Mouse (Mus musculus) embryonic facial prominence, embryonic 14.5 days (tissue): Measurements from ENCODE around the gene Ywhae. TPM values are rescaled to one million over a fixed set of nuclear protein-coding genes. Genes with fewer than 3 reads are reported as not detected.
"Not testable (repeated sequence)": the region's sequence is repeated elsewhere in the genome, so short reads cannot be mapped to it uniquely, and the experiment has no call there.

ENCODE experiments used
- ATAC-seq: fragments of 200-750 bp; cut with Nextera tagmentation; 2 replicates; pipeline ENCODE4 v1.8.0; 2017; ENCODE audit warnings: low read depth, moderate number of reproducible peaks, moderate TSS enrichment
- DNase-seq: peaks from one replicate; pipeline ENCODE4 v3.0.0-alpha.2; 2015; ENCODE audit warnings: low spot score
- H3K27ac ChIP-seq: fragments of 300-500 bp; sonication (generic); replicated peaks from 2 replicates; pipeline ENCODE4 v1.5.1; 2014; ENCODE audit warnings: low read depth, mild to moderate bottlenecking, low read length, moderate library complexity
- H3K27me3 ChIP-seq: fragments of 300-500 bp; sonication (generic); replicated peaks from 2 replicates; pipeline ENCODE4 v1.6.1; 2014; ENCODE audit warnings: low read length; ENCODE audit not compliant: control insufficient read depth, insufficient read depth
- H3K36me3 ChIP-seq: fragments of 300-500 bp; sonication (generic); 2 replicates; pipeline ENCODE4 v1.6.1; 2014; ENCODE audit warnings: low read length, mixed read lengths; ENCODE audit not compliant: control insufficient read depth, insufficient read depth
- H3K4me1 ChIP-seq: fragments of 300-500 bp; sonication (generic); 2 replicates; pipeline ENCODE4 v1.6.1; 2014; ENCODE audit warnings: antibody characterized with exemption, low read length; ENCODE audit not compliant: control insufficient read depth, insufficient read depth
- H3K4me2 ChIP-seq: fragments of 300-500 bp; sonication (generic); 2 replicates; pipeline ENCODE4 v1.6.1; 2014; ENCODE audit warnings: low read depth, mild to moderate bottlenecking, low read length, moderate library complexity, mixed read lengths
- H3K4me3 ChIP-seq: fragments of 300-500 bp; sonication (generic); 2 replicates; pipeline ENCODE4 v1.5.1; 2014; ENCODE audit warnings: low read depth, mild to moderate bottlenecking, low read length
- H3K9ac ChIP-seq: fragments of 300-500 bp; sonication (generic); 2 replicates; pipeline ENCODE4 v1.6.1; 2014; ENCODE audit warnings: low read depth, mild to moderate bottlenecking, low read length, moderate library complexity, mixed read lengths
- H3K9me3 ChIP-seq: fragments of 300-500 bp; sonication (generic); 2 replicates; pipeline ENCODE4 v1.6.1; 2016; ENCODE audit warnings: low read length; ENCODE audit not compliant: control insufficient read depth
- WGBS: fragments of 180-500 bp; shearing (Covaris S2); extraction: QIAGEN DNeasy Blood & Tissue Kit; methylation state at CpG from one replicate; pipeline ENCODE4 v1.1.7; 2014; 5-methylcytosine and 5-hydroxymethylcytosine counted together
- polyA plus RNA-seq: library from polyadenylated mRNA; unstranded; fragments of >200 nt; fragmentation: Nextera tagmentation; extraction: Ambion mirVana; gene quantifications from 2 replicates; pipeline ENCODE4 v1.2.1, GENCODE M21; 2014

The Ywhae gene
- polyA plus RNA-seq, 1 experiment from 2014 or later, result 788 TPM

- H3K9ac ChIP-seq, ATAC-seq, H3K9me3 ChIP-seq, H3K4me3 ChIP-seq, H3K4me2 ChIP-seq, H3K27me3 ChIP-seq, H3K4me1 ChIP-seq, H3K27ac ChIP-seq, H3K36me3 ChIP-seq, DNase-seq: not testable (repeated sequence)
- 85% methylated on average over 6 of the region's 6 CpGs for WGBS
These were observed 5.0 kb upstream of the Ywhae start for GRCm38 (mm10) chr11:75727659-75728058.

GRCm38 (mm10) chr11:75733227-75733940 lies 715 bp downstream of the Ywhae start:
- DNase-seq, result peak; percentile 69
- under 1% methylated on average over 28 of the region's 52 CpGs for WGBS
- Histone ChIP-seq H3K9me3 (no peaks in the 10 kb centered on the region), H3K4me3 (peak overlapping the region; percentile 89), H3K27ac (peak overlapping the region; percentile 98), H3K4me2 (peak overlapping the region; percentile 89), H3K27me3 (no peaks in the 10 kb centered on the region), H3K36me3 (peaks cover 14% of the 10 kb centered on the region; the same call in 1 of the 2 replicates), H3K9ac (peak overlapping the region; percentile 99), H3K4me1 (peaks cover 23% of the 10 kb centered on the region)
- peak; percentile 39 for ATAC-seq

GRCm38 (mm10) chr11:75735462-75736252 lies 3.0 kb downstream of the Ywhae start:
- DNase-seq (no peak), ATAC-seq (no peak)
- Histone ChIP-seq H3K9ac (no peak overlapping the region), H3K4me3 (peak overlapping the region; percentile 89), H3K4me2 (peak overlapping the region; percentile 89), H3K36me3 (peaks cover 27% of the 10 kb centered on the region), H3K9me3 (no peaks in the 10 kb centered on the region), H3K27me3 (no peaks in the 10 kb centered on the region), H3K27ac (no peak overlapping the region), H3K4me1 (peaks cover 34% of the 10 kb centered on the region)
- 87% methylated on average over 5 of the region's 5 CpGs for WGBS

GRCm38 (mm10) chr11:75736978-75737377 lies 4.3 kb downstream of the Ywhae start:
- Histone ChIP-seq H3K36me3 (peaks cover 31% of the 10 kb centered on the region), H3K4me1 (peaks cover 42% of the 10 kb centered on the region)

GRCm38 (mm10) chr11:75737806-75738476 lies 5.3 kb downstream of the Ywhae start:
- no peak overlapping the region for H3K27ac ChIP-seq
- H3K4me1 ChIP-seq, result peaks cover 42% of the 10 kb centered on the region
- H3K27me3 ChIP-seq, result no peaks in the 10 kb centered on the region
- DNase-seq, result no peak
- no peak for ATAC-seq
- WGBS, result 79% methylated on average over 2 of the region's 2 CpGs
- no peak overlapping the region for H3K4me2 ChIP-seq
- H3K36me3 ChIP-seq, result peaks cover 37% of the 10 kb centered on the region
- H3K9ac ChIP-seq, result no peak overlapping the region
- H3K4me3 ChIP-seq, result no peak overlapping the region
- H3K9me3 ChIP-seq, result no peaks in the 10 kb centered on the region

More at GRCm38 (mm10) chr11:75736978-75737377, 4.3 kb downstream of the Ywhae start:
- H3K4me2 ChIP-seq, result peak overlapping the region; percentile 21; the same call in 1 of the 2 replicates
- 0 out of 2 replicates have a peak overlapping the region, but pooled peaks have one; percentile 0 for H3K4me3 ChIP-seq
- no peak for ATAC-seq
- no peak overlapping the region for H3K27ac ChIP-seq
- no peaks in the 10 kb centered on the region for H3K27me3 ChIP-seq
- no peak for DNase-seq
- 57% methylated on average over 3 of the region's 3 CpGs for WGBS
- no peak overlapping the region for H3K9ac ChIP-seq
- no peaks in the 10 kb centered on the region for H3K9me3 ChIP-seq

- H3K36me3 ChIP-seq, result peaks cover 41% of the 10 kb centered on the region
- H3K9ac ChIP-seq, result no peak overlapping the region
- no peaks in the 10 kb centered on the region for H3K9me3 ChIP-seq
- H3K27ac ChIP-seq, result no peak overlapping the region
- H3K27me3 ChIP-seq, result no peaks in the 10 kb centered on the region
- H3K4me3 ChIP-seq, result no peak overlapping the region
- 95% methylated on average over 7 of the region's 7 CpGs for WGBS
- H3K4me2 ChIP-seq, result no peak overlapping the region
- DNase-seq, result no peak
- H3K4me1 ChIP-seq, result peaks cover 42% of the 10 kb centered on the region
- no peak for ATAC-seq
These were observed 5.8 kb downstream of the Ywhae start for GRCm38 (mm10) chr11:75738477-75738821.

- H3K4me1 ChIP-seq, result peaks cover 35% of the 10 kb centered on the region
- H3K36me3 ChIP-seq, result peaks cover 41% of the 10 kb centered on the region
These were observed 7.5 kb downstream of the Ywhae start for GRCm38 (mm10) chr11:75740204-75740603.

GRCm38 (mm10) chr11:75741615-75742014 lies 8.9 kb downstream of the Ywhae start:
- ATAC-seq (no peak), DNase-seq (no peak)
- H3K36me3 ChIP-seq, result peaks cover 41% of the 10 kb centered on the region
- H3K27ac ChIP-seq, result no peak overlapping the region
- peaks cover 30% of the 10 kb centered on the region for H3K4me1 ChIP-seq
- WGBS, result 58% methylated on average over 3 of the region's 3 CpGs
- no peaks in the 10 kb centered on the region for H3K9me3 ChIP-seq
- H3K4me3 ChIP-seq, result no peak overlapping the region
- no peak overlapping the region for H3K4me2 ChIP-seq
- no peaks in the 10 kb centered on the region for H3K27me3 ChIP-seq
- H3K9ac ChIP-seq, result no peak overlapping the region

More at GRCm38 (mm10) chr11:75740204-75740603, 7.5 kb downstream of the Ywhae start:
- Histone ChIP-seq H3K4me2 (no peak overlapping the region), H3K27me3 (no peaks in the 10 kb centered on the region), H3K9me3 (no peaks in the 10 kb centered on the region), H3K4me3 (no peak overlapping the region), H3K9ac (no peak overlapping the region), H3K27ac (no peak overlapping the region)
- ATAC-seq (no peak), DNase-seq (peak; percentile 71)
- WGBS, result 50% methylated on average over 3 of the region's 3 CpGs
